Mouse (Mus musculus): Measurements from ENCODE around the gene Gfod2.

Gfod2 gene

GRCm38 (mm10) chr8:105719637-105720036 lies 38.8 kb downstream of the Gfod2 start:
- CTCF ChIA-PET: interaction anchor here in 2 of 4 experiments (0.7 to 0.8 kb wide), 2 partner anchors 68 to 204 kb away, joined by 3 to 7 read pairs; no protein-coding TSS in a partner anchor
- POLR2A ChIA-PET: interaction anchor here in 3 of 4 experiments (0.6 to 1.5 kb wide), 7 partner anchors 10 to 1551 kb away, joined by 3 to 5 read pairs (median 3); no protein-coding TSS in a partner anchor

DNA sequence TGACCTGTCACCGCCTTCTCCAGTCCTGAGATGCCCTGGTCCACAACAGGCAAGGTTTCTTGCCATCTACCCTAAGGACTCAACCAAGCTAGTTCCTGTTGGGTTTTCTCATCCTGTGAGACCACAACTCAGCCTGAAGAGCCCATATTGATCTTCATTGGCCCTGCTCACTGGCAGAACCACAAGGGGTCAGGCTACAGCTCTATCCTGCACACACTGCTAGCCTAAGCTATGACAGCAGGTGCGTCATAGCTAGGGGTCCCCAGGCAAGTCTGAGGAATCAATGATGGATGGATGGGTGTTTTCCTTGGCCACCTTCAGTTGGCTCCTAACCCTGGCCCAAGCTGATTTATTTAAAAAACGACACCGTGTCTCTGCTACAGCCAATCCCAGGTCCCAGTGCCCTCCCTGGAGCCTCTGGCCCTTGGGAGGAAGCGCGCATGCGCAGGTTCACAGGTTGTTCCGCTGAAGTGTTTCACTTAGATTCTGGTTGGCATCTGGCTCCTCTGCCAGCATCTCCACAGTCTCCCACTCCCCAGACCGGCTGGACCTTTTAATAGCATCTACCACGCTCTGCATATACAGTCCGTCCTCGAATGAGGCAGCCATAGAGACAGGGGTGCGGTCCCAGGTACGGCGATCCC lies 42.0 kb downstream of the Gfod2 start:
- ChIA-PET POLR2A (interaction anchor here (0.5 to 4.1 kb wide), 15 partner anchors 9 to 284 kb away, joined by 3 to 15 read pairs (median 3); partner anchors contain the start of genes Nutf2 (in 2 of the 4), Ranbp10 (in 1 of the 4) and Tsnaxip1 (in 1 of the 4)), CTCF (interaction anchor here (0.5 to 4.7 kb wide), 33 partner anchors 9 to 400 kb away, joined by 3 to 57 read pairs (median 4); partner anchors contain the start of genes Acd (in 1 of the 4), Carmil2 (in 1 of the 4) and Pard6a (in 1 of the 4))

DNA sequence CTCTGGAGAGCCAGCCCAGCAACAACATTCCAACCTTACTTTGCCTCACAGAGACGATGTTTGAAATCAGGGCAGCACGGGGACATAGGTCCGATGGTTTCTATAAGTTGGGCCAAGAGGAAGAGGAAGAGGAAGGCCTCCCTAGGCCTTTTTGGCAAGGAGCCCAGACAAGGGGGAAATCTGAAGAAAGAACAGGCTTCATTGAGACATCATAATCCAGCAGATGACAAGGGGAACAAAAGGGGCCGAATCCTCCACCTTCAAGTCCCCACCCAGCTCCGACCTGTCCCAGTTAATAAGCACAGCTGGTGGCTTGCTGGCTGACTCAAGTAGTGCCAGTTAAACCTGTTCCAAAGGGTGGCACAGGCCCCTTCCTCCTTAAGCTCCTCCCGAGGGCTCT lies 43.4 kb downstream of the Gfod2 start:
- CTCF ChIA-PET: interaction anchor here (0.6 to 4.7 kb wide), 29 partner anchors 11 to 361 kb away, joined by 3 to 57 read pairs (median 4); partner anchors contain the start of genes Gfod2 (in 2 of the 4), Ranbp10 (in 1 of the 4) and Tsnaxip1 (in 1 of the 4)
- POLR2A ChIA-PET: interaction anchor here in 2 of 4 experiments (1.0 to 4.1 kb wide), 4 partner anchors 14 to 145 kb away, joined by 4 to 15 read pairs (median 13); partner anchors contain the start of genes Nutf2 (in 2 of the 2), Acd (in 1 of the 2), Pard6a (in 1 of the 2) and Ranbp10 (in 1 of the 2)

DNA sequence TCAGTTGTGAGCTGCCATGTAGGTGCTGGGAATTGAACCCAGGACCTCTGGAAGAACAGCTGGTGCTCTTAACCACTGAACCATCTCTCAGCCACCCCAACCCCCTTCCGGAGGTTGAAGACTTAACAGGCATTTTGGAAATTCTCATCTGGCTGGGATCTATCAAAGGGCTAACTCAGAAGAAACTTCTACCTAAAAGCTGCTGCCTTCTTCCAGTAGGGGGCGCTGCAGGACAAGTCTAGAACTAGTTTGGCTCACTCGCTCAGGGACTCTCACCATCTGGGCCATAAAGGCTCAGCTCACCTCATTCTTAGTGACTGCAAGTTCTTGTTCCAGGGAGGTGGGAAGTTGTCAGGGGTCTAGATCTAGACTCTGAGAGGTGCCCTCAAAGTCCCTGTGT lies 44.3 kb downstream of the Gfod2 start:
- ChIA-PET CTCF (interaction anchor here (0.6 to 4.7 kb wide), 77 partner anchors 9 to 485 kb away, joined by 3 to 57 read pairs (median 4); partner anchors contain the start of genes Gfod2 (in 4 of the 4), Ranbp10 (in 2 of the 4), Acd (in 1 of the 4) and Pard6a (in 1 of the 4)), POLR2A (interaction anchor here in 3 of 4 experiments (0.7 to 4.1 kb wide), 10 partner anchors 10 to 217 kb away, joined by 3 to 15 read pairs (median 3); partner anchors contain the start of genes Acd (in 1 of the 3), Nutf2 (in 1 of the 3), Pard6a (in 1 of the 3) and Ranbp10 (in 1 of the 3))

DNA sequence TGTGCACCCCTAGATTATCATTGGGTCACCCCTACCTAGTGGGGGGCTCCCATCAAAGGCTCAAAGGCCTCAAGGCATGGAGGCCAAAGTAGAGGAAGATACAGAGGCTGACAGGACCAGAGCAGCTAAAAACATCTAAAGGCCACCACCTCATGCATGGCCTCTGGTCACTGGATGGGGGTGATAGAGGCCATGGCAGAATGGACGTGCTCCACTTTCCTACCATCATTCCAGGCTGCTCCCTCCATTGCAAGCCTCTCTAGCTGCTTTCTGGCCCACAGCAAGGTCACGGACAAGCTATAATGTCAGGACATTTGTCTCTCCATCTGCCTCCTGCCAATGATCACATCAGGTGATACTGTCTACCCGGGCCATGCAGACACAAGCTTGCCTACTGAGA lies 46.2 kb downstream of the Gfod2 start:
- ChIA-PET POLR2A (interaction anchor here in 2 of 4 experiments (0.7 to 3.1 kb wide), 6 partner anchors 12 to 38 kb away, joined by 3 to 14 read pairs (median 3); partner anchors contain the start of genes Acd (in 1 of the 2) and Pard6a (in 1 of the 2)), CTCF (no interaction called here)

DNA sequence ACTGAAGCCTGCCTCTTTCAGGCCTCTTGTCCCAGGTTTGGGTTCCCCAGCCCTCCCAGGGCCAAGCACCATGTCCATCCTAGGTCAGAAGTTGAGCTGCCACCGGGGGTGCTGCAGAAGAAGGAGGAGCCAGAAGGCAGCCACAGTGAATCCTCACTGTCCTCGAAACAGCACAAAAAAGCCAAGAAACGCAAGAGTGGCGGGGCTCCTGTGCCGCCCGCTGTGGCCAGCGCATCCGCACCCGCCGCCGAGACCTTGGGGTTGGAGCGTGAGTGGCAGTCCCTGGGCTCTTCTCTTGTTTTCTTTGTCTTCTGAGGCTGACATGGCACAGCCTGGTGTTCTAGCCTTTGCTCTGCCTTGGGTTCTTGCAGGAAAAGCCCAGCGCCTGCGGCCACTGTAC lies 49.1 kb downstream of the Gfod2 start:
- ChIA-PET CTCF (interaction anchor here in 3 of 4 experiments (0.6 to 1.5 kb wide), 3 partner anchors 37 to 79 kb away, joined by 3 to 4 read pairs (median 4); no protein-coding TSS in a partner anchor), POLR2A (interaction anchor here in 3 of 4 experiments (0.6 to 1.9 kb wide), 18 partner anchors 8 to 262 kb away, joined by 3 to 9 read pairs (median 3); partner anchors contain the start of genes Nutf2 (in 2 of the 3), Acd (in 1 of the 3), Ctcf (in 1 of the 3) and Gfod2 (in 1 of the 3))

- POLR2A ChIA-PET: interaction anchor here in 3 of 4 experiments (0.8 to 1.9 kb wide), 14 partner anchors 8 to 346 kb away, joined by 3 to 9 read pairs (median 4); partner anchors contain the start of genes Acd (in 1 of the 3), Ctcf (in 1 of the 3), Gfod2 (in 1 of the 3) and Nutf2 (in 1 of the 3)
Observed at GRCm38 (mm10) chr8:105708675-105709074, 49.8 kb downstream of the Gfod2 start.

DNA sequence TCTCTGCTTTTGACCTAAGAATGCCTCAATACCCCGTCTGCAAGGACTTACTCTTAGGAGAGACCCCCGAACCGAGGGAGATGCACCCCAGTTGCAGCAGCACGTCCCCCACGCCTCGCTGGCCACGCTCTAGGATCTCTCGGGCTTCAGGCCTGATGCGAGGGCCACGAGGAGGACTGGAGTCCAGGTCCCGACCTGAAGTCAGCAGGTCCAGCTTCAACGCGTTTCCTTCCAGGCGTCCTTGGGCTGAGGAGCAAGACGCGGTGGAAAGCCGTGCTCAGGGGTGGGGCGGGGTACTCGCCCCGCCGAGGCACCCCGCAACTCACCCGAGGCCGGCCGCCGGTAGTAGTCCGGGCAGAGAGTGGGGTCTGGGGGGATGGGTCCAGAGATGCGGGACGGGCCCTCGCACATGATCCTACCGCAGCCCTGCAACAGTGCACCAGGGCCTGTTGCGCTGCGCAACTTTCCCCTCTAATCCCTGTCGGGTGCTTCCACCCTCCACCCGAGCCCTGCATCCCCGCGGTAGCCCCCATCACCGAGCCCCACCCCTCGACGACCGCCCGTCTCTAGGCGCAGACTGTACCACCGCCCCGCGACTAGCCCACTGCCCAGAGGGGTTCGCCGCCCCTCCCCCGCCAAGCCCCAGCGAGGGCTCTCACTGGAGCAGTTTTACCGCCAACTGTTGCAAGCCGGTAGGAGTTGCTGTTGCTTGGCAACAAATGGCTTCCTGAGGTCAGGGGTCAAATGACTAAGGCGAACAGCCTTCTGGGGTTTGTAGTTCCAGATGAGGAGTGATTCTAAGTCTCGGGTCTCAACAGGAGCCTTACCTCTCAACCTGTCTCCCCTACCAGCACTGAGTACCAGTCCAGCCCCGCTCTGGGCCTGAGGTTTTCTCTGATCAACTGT lies 50.7 kb downstream of the Gfod2 start, which contains the start of the genes 4933405L10Rik and Enkd1:
4933405L10Rik (plus strand) TSS at position 158 of the 906 bp plus-strand sequence.
Enkd1 (minus strand) TSS at position 713 of the 906 bp plus-strand sequence.
- ChIA-PET POLR2A (interaction anchor here in 3 of 4 experiments (0.6 to 1.1 kb wide), 7 partner anchors 13 to 346 kb away, joined by 3 to 6 read pairs (median 4); no protein-coding TSS in a partner anchor), CTCF (interaction anchor here in 2 of 4 experiments (0.5 to 1.5 kb wide), 4 partner anchors 63 to 295 kb away, joined by 3 to 10 read pairs (median 4); partner anchors contain the start of genes Kctd19 (in 1 of the 2) and Lrrc36 (in 1 of the 2))

More at GRCm38 (mm10) chr8:105708675-105709074, 49.8 kb downstream of the Gfod2 start:
- CTCF ChIA-PET: interaction anchor here in 2 of 4 experiments (0.5 to 1.5 kb wide), 4 partner anchors 23 to 147 kb away, joined by 3 to 10 read pairs (median 4); no protein-coding TSS in a partner anchor

- POLR2A ChIA-PET: interaction anchor here in 1 of 4 experiments (0.8 to 1.1 kb wide), 2 partner anchors 19 to 48 kb away, joined by 5 to 6 read pairs; no protein-coding TSS in a partner anchor
- CTCF ChIA-PET: interaction anchor here in 1 of 4 experiments (0.6 kb wide), 1 partner anchor 281 kb away, joined by 3 read pairs; no protein-coding TSS in a partner anchor
Observed at GRCm38 (mm10) chr8:105706426-105706825, 52.0 kb downstream of the Gfod2 start.

DNA sequence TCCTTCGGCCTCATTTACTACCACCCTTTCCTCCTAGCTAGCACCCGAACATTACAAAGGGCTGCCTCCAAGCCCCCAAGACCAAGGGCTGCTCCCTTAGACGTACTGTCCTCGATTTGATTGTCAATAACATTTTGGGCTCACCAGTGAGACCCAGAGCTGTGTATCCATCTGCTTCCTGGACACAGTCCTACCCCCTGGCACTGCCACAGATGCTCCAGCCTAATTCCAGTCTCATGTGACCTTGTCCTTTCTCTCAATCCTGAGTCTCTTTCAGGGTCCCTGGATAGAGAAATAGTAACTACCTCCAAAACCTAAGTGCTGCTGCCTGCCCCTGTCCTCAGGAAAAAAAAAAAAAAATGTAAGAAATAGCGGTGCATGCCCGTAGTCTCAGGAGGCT lies 53.5 kb downstream of the Gfod2 start:
- POLR2A ChIA-PET: interaction anchor here in 3 of 4 experiments (0.5 to 2.4 kb wide), 14 partner anchors 12 to 1557 kb away, joined by 3 to 10 read pairs (median 4); partner anchors contain the start of genes Carmil2 (in 1 of the 3), Pskh1 (in 1 of the 3), Ranbp10 (in 1 of the 3) and Tppp3 (in 1 of the 3)
- CTCF ChIA-PET: interaction anchor here in 3 of 4 experiments (0.6 to 2.0 kb wide), 6 partner anchors 9 to 494 kb away, joined by 3 to 12 read pairs (median 4); no protein-coding TSS in a partner anchor

DNA sequence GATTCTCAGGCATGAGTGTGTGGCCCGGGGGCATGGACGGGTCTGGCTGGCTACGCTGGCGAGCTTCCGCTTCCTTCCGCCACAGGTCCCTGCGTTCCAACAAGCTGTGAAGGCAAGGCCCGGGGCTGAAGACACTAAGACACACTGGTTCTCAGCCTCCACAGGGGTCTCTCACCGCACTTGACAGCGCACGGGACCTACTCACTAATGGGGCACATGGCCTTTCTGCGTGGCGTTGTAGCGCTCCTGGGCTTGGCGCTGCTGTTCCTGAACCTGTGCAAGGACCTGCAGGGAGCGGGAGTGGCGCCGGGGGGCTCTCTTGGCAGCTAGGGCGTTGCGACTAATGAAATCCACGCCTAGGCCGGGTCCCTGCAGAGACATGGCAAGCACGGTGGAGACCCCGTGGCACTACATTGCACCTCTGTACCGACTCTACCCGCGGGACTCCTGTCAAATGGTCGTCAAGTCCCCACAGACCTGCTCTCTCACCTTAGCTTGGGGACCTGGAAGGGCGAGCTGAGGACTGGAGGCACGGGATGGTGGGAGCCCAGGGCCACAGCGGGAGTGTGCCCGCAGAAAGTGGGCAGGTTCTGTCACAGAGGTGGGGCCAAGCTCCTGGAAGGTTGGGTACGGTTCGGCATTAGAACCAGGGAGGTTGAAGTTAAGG lies 54.2 kb downstream of the Gfod2 start:
- ChIA-PET CTCF (interaction anchor here (0.5 to 2.0 kb wide), 8 partner anchors 10 to 494 kb away, joined by 3 to 12 read pairs (median 4); no protein-coding TSS in a partner anchor), POLR2A (interaction anchor here in 3 of 4 experiments (0.5 to 2.4 kb wide), 16 partner anchors 10 to 1364 kb away, joined by 3 to 10 read pairs (median 4); partner anchors contain the start of genes Ranbp10 (in 2 of the 3), Pskh1 (in 1 of the 3), Tppp3 (in 1 of the 3) and Tsnaxip1 (in 1 of the 3))

- ChIA-PET CTCF (interaction anchor here in 2 of 4 experiments (0.5 to 2.0 kb wide), 2 partner anchors 11 to 18 kb away, joined by 3 to 6 read pairs; no protein-coding TSS in a partner anchor), POLR2A (interaction anchor here in 2 of 4 experiments (0.5 to 5.3 kb wide), 7 partner anchors 10 to 127 kb away, joined by 3 to 45 read pairs (median 5); partner anchors contain the start of genes Carmil2 (in 1 of the 2) and Ranbp10 (in 1 of the 2))
Observed at GRCm38 (mm10) chr8:105702731-105703415, 55.6 kb downstream of the Gfod2 start.

DNA sequence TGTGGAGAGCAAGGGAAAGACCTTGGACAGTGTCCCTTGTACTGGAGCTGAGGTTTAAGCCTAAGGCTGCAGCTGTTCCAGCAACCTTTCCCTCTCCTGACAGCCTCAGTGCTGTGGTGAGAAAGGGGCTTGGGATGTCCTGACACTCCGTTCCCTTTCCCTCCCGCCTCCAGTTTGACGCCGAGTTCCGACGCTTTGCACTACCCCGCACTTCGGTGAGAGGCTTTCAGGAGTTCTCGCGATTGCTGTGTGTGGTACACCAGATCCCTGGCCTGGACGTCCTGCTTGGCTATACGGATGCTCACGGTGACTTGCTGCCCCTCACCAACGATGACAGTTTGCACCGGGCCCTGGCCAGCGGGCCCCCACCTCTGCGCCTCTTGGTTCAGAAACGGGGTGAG lies 56.5 kb downstream of the Gfod2 start:
- CTCF ChIA-PET: interaction anchor here in 2 of 4 experiments (0.6 kb wide), 2 partner anchors 14 to 147 kb away, joined by 3 to 6 read pairs; no protein-coding TSS in a partner anchor

DNA sequence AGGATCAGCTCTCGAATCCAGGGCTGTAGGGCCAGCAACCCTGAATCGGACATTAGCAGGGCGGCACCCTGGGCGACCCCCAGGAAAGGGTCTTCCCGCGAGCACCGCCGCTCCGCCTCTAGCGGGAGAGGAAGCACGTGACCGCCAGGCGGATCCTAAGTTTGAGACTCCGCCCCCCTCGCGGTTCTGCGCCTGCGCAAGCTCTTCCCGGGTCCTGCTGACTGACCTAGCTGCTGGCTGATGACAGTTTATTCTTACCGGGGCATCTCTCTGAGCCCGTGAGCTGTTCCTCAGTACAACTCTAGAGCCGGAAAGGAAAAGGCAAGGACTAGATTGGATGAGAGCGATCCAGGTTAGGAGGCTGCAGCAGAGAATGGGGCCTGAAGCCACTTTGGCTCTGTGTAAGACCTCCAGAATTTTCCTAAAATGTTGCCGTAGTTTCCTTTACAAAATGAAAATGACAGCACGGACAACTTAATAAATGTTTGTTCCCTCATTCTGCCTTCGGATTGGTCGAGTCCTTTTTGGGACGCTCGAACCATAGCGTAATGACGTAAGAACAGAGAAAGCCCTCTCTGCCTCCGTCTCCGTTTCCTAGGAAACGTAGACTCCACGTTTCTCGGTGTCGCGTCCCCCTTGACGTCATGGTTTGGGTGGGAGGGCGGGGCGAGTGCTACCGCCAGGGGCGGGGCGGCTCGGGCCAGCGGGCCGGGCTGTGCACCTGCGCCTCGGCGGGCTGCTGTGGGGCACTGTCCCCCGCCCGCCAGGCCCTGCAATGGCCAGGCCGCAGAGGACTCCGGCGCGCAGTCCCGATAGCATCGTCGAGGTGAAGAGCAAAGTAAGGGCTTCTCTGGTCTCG lies 57.3 kb downstream of the Gfod2 start, which contains the start of the genes Acd and Pard6a:
Acd (minus strand) TSS at position 137 of the 859 bp plus-strand sequence.
Pard6a (plus strand) TSS at position 183 of the 859 bp plus-strand sequence.
- POLR2A ChIA-PET: interaction anchor here (0.6 to 5.7 kb wide), 43 partner anchors 8 to 356 kb away, joined by 3 to 58 read pairs (median 4); partner anchors contain the start of genes Carmil2 (in 3 of the 4), Agrp (in 2 of the 4), Ctcf (in 2 of the 4) and Gfod2 (in 2 of the 4)
- CTCF ChIA-PET: interaction anchor here in 3 of 4 experiments (0.5 to 1.6 kb wide), 12 partner anchors 13 to 263 kb away, joined by 3 to 7 read pairs (median 4); partner anchors contain the start of gene Tppp3 (in 1 of the 3)

More for the DNA sequence above, 56.5 kb downstream of the Gfod2 start:
- POLR2A ChIA-PET: interaction anchor here in 3 of 4 experiments (0.5 to 5.3 kb wide), 6 partner anchors 15 to 264 kb away, joined by 3 to 45 read pairs (median 4); partner anchors contain the start of genes Atp6v0d1 (in 1 of the 3), Carmil2 (in 1 of the 3) and Slc12a4 (in 1 of the 3)
